Mouse (Mus musculus): Measurements from ENCODE around the gene Tmem145.
"Not testable (repeated sequence)": the region's sequence is repeated elsewhere in the genome, so short reads cannot be mapped to it uniquely, and the experiment has no call there.

Gene Tmem145

GRCm38 (mm10) chr7:25305956-25306613, at the start of gene Tmem145:
TSS of gene Tmem145 (plus strand) at chr7:25306106.
- peak; percentile 83 for DNase-seq (ENCODE audit: low read depth, low spot score)

- DNase-seq (ENCODE audit: low read depth, low spot score), result peak; percentile 61
Measured at GRCm38 (mm10) chr7:25261896-25262295, 44.0 kb upstream of the Tmem145 start.

DNA sequence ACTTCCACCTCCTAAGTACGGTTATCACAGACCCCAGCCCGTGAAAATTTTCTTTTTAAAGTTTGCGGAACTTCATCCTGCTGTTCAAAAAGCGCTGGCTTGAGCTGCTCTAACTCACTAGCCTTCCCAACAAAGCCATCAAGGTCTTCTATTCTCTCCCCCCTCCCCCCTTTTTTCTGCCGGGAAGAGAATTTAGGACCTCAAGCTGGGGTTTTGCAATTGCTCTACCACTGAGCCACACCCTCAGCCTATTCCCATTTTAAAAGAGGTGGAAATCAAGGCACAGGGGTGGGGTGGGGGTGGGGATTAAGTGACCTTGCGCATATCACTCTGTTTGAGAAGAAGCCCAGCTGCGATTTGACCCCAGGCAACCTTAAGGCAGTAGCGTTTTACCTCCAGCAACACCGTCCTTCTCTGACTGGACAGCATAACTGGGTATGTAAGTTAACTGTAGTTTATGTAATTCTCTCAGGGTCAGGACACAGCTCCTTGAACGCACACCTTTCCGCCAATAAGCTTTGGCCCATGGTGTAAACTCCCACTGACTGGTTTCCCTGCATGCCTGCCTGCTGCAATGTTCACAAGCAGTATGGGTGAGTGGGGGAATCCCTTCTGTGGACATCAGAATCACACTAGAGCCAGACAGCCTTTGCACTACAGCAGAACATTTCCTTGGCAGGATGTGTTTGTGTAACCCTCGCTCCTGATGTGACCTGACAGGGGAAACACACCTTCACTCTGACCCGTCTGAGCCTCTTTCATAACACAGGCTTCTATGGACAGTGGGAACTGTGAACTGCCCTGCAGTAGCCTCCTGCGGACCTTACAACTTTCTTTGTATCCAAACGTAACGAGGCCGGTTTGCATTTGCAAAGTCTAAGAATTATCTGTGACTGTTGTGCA, 41.7 kb upstream of the Tmem145 start:
- peak; percentile 99 for DNase-seq (ENCODE audit: low read depth, low spot score)

DNA sequence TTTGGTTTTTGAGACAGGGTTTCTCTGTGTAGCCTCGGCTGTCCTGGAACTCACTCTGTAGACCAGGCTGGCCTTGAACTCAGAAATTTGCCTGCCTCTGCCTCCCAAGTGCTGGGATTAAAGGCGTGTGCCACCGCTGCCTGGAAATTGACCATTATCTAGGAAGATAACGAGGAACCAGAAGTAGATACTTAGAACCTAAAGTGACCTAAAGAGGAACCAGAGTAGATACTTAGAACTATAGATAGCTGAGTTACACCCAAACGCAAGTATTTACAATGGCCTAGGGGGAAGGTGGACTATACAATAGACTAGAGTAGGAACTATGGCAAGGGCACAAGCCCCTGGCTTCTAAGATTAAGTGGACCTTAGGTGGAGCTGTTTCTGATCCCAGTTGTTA, 40.2 kb upstream of the Tmem145 start:
- DNase-seq (ENCODE audit: low read depth, low spot score), result not testable (repeated sequence)

DNA sequence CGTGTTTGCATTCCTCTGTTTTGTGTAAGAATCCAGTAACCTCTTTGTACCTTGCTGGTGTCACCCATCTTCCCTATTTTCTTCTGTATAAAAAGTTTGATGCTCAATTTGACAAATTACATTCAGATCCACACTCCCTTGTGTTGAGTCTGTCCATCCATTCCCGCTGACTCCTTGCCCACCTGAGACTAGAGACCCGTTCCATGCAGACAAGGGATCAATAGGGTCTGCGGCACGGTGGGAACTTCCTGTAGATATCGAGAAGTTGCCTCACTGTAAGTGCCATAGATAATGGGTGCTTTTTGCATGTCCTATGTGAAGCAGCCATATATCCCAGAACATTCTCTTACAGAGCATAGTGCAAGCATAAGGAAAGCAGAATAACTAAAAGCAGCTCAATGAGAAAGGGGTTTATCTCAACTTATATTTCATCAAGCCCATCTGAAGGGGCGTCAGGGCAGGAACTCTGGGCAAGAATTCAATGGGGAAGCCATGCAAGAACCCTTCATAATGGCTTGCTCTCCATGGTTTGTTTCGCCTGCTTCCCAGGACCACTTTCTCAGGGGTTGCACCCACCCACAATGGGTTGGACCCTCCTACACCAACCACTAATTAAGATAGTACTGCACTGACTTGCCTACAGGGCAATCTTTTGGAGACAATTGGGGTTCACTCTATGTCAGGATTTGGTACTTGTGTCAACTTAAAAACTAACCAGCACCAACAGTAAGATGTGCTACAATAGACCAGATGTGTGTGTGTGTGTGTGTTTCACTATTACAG, 39.5 kb upstream of the Tmem145 start:
- no peak for DNase-seq (ENCODE audit: low read depth, low spot score)

- DNase-seq (ENCODE audit: low read depth, low spot score), result peak; percentile 100
Measured at GRCm38 (mm10) chr7:25267301-25267750, 38.6 kb upstream of the Tmem145 start, which contains the start of gene Cic. TSS of gene Cic (plus strand) at chr7:25267704.

- DNase-seq (ENCODE audit: low read depth, low spot score), result peak; percentile 100
Measured at GRCm38 (mm10) chr7:25267751-25268463, 38.0 kb upstream of the Tmem145 start.

GRCm38 (mm10) chr7:25268588-25268987, 37.3 kb upstream of the Tmem145 start:
- DNase-seq (ENCODE audit: low read depth, low spot score), result no peak

- DNase-seq (ENCODE audit: low read depth, low spot score), result no peak
Measured at GRCm38 (mm10) chr7:25269029-25269428, 36.9 kb upstream of the Tmem145 start.

DNA sequence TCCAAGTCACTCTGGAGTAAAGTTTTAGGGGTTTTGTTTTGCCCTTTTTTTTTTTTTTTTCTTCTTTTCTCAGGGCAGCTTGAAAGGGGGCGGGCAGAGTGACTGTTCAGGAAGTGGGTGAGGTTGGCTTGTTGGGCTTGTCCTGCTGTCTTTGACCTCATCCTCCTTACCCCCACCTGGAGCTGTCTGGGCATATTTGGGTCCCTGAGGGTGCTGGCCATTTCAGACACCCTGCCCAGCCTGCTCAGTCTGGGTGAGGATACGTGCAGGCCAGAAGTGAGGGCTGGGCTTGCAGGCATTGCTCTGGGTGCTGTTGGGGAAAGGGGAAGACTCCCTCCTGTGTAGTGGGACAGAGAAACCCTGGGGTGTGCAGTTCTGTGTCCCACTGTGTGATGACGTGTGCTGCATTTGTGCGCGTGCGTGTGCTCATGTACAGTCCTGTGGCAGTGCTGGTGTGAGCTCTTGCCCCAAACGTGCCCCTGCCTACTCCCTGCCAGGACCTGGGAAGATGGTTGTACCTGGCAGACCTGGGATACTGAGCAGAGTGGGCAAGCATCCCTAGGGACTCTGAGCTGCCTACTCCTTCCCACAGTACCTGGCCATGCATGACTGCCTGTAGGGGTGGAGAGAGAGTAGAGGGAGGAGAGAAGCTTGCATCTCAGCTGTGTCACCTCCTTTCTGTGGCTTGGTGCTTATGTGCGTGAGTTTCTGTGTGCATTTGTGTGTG, 36.2 kb upstream of the Tmem145 start:
- no peak for DNase-seq (ENCODE audit: low read depth, low spot score)

DNA sequence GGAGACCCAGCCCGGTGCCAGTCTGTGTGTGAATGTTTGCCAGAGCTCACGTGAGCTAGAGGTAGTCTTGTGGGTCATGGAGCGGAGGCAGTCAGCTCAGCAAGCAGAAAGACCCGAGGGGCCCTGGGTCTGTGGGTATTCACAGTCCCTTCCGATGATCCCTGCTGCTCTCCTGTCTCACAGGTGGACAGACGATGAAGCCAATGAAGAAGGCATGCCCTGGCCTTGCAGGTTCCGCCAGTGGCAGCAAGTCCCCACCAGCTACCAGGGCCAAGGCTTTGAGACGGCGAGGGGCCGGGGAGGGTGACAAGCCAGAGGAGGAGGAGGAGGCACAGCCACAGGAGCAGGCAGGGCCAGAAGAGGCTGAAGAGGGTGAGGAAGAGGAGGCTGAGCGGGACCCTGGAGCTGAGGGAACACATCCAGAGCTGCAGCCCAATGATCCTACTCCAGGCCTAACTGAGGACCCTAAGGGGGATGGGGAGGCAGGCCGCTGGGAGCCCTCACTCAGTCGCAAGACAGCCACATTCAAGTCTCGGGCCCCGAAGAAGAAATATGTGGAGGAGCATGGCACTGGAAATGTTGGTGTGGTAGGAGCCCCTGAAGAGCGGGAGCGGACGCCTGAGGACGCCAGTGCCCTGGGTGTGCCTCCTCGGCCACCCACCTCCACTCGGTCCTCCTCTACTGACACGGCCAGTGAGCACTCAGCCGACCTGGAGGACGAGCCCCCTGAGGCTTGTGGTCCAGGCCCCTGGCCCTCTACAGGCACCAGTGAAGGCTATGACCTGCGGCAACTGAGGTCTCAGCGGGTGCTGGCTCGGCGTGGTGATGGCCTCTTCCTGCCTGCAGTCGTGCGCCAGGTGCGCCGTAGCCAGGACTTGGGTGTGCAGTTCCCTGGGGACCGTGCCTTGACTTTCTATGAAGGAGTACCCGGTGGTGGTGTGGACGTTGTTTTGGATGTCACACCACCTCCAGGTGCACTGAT, 35.0 kb upstream of the Tmem145 start:
- no peak for DNase-seq (ENCODE audit: low read depth, low spot score)

DNA sequence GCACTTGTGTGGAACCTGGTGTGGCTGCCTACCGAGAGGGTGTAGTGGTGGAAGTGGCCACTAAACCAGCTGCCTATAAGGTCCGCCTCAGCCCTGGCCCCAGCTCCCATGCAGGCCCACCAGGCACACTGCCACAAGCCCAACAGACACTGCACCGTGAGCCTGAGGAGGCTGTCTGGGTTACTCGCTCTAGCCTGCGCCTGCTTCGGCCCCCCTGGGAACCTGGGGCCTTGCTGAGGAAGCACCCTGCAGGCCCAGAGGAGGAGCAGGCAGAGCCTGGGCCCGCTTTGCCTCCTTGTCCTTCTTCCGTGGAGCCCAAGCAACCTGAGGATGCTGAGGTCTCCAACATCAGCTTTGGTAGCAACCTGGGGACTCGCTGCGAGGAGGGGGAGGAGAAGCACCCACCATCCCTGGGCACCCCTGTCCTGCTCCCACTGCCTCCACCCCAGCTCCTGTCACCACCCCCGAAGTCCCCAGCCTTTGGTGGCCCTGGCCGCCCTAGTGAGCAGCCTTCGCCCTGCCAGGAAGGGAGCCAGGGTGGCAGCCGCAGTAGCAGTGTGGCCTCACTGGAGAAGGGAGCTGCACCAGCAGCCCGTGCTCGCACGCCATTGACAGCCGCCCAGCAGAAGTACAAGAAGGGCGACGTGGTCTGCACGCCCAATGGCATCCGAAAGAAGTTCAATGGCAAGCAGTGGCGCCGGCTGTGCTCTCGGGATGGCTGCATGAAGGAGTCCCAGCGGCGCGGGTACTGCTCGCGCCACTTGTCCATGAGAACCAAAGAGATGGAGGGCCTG, 34.1 kb upstream of the Tmem145 start:
- no peak for DNase-seq (ENCODE audit: low read depth, low spot score)

GRCm38 (mm10) chr7:25272445-25273258, 33.3 kb upstream of the Tmem145 start:
- DNase-seq (ENCODE audit: low read depth, low spot score), result no peak

DNA sequence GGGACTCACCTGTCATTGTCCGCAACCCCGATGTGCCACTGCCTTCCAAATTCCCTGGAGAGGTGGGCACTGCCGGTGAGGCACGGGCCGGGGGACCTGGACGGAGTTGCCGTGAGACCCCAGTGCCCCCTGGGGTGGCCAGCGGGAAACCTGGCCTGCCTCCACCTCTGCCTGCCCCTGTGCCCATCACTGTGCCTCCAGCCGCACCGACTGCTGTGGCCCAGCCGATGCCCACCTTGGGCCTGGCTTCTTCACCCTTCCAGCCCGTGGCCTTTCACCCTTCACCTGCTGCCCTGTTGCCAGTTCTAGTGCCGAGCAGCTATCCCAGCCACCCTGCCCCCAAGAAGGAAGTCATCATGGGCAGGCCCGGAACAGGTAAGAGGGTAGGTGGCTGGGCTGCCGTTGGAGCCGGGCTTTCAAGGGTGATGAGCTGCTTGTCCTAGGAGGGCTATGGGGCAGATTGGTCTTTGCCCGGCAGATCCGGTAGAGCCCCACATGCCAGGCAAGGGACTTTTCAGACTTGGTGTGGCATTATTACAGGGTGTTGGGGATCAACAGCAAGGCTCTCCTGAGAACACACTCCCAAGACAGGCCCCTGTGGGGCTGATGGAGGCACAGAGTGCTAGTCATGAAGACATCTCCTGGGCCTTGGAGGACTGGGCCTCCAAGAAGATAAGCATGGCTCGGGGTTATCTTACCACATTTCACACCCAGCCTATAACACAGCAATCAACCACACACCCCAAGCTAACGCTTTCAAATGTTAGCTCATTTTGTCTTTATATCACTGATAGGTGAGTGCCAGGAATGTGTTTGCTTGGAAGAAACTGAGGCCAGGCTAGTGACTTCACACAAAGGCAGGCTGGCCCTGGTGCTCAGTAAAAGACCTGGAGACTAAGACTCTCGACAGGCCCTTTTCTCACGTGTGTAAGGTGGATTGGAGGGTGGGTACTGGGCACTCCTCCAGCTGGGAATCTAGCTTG, 32.4 kb upstream of the Tmem145 start:
- no peak for DNase-seq (ENCODE audit: low read depth, low spot score)

GRCm38 (mm10) chr7:25274571-25274970, 31.3 kb upstream of the Tmem145 start:
- no peak for DNase-seq (ENCODE audit: low read depth, low spot score)

DNA sequence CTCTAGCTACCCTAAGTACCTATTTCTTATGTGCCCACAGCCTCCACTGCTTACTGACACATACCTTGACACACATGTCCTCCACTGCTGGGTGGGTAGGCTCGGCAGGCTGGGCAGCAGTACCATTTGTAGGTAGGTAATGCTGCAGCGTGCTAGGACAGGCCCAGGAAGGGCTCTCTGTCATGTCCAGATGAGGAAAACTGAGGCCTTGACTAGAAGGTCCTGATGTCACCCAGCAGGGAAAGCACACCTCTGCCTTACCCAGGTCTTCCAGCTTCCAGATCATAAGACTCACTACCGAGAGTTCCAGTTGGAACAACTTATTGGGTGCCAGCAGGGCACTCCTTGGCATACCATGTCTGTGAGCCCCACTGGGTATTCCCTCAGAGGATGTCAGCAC, 30.9 kb upstream of the Tmem145 start:
- DNase-seq (ENCODE audit: low read depth, low spot score), result no peak

Measured in R1 (cell line).